Mouse (Mus musculus): ENCODE measurements around the gene Nbea.

GRCm38 (mm10) chr3:55814993-55815625 is 368.4 kb downstream of the Nbea start:
- TF ChIP-seq CTCF (IDR thresholded peaks at IDR 0.05; ENCODE audit: control insufficient read depth, insufficient read depth, insufficient read length) (no peak), USF1 (IDR thresholded peaks at IDR 0.05; ENCODE audit: low read depth) (no peak), MAX (IDR thresholded peaks at IDR 0.05) (no peak), CEBPB (IDR thresholded peaks at IDR 0.05; ENCODE audit: low read depth) (no peak), MYOG (IDR thresholded peaks at IDR 0.05; ENCODE audit: control insufficient read depth, extremely low read depth, insufficient read length) (no peak)
